Mouse (Mus musculus): ENCODE data around the gene Jmjd1c. TPM values are rescaled to one million over a fixed set of nuclear protein-coding genes. Genes with fewer than 3 reads are reported as not detected.

The Jmjd1c gene
- polyA plus RNA-seq, 1 experiment: 6.2 TPM

- Histone ChIP-seq H3K79me3 (ENCODE audit: low read depth) (peaks cover 2% of the 10 kb centered on the region), H3K4me3 (ENCODE audit: insufficient read depth, poor library complexity, severe bottlenecking) (no peak overlapping the region), H3K27me3 (ENCODE audit: control insufficient read depth, insufficient read depth, insufficient read length) (no peaks in the 10 kb centered on the region), H3K79me2 (ENCODE audit: control insufficient read depth, insufficient read depth) (no peaks in the 10 kb centered on the region), H3ac (ENCODE audit: control insufficient read depth, insufficient read length, low read depth) (no peak overlapping the region), H3K36me3 (ENCODE audit: control insufficient read depth, insufficient read depth) (peaks cover 92% of the 10 kb centered on the region)
- TF ChIP-seq CTCF (IDR thresholded peaks at IDR 0.05; ENCODE audit: control insufficient read depth, insufficient read depth, insufficient read length): no peak
- no peak for TF ChIP-seq CEBPB (IDR thresholded peaks at IDR 0.05; ENCODE audit: low read depth)
- no peak for TF ChIP-seq MAX (IDR thresholded peaks at IDR 0.05)
- no peak for TF ChIP-seq USF1 (IDR thresholded peaks at IDR 0.05; ENCODE audit: low read depth)
- no peak for TF ChIP-seq MYOG (IDR thresholded peaks at IDR 0.05; ENCODE audit: control insufficient read depth, extremely low read depth, insufficient read length)
- no peak for TF ChIP-seq FOSL1 (IDR thresholded peaks at IDR 0.05; ENCODE audit: insufficient read depth, low read length, poor library complexity, severe bottlenecking)
- TF ChIP-seq MYOD1 (IDR thresholded peaks at IDR 0.05; ENCODE audit: control insufficient read depth, insufficient read length, low read depth): no peak
Observed at GRCm38 (mm10) chr10:67252353-67252752, 156.4 kb downstream of the Jmjd1c start.

- no peak overlapping the region for H3ac ChIP-seq (ENCODE audit: control insufficient read depth, insufficient read length, low read depth)
- H3K79me3 ChIP-seq (ENCODE audit: low read depth): peaks cover 1% of the 10 kb centered on the region
- H3K79me2 ChIP-seq (ENCODE audit: control insufficient read depth, insufficient read depth): no peaks in the 10 kb centered on the region
- H3K36me3 ChIP-seq (ENCODE audit: control insufficient read depth, insufficient read depth): peaks cover 90% of the 10 kb centered on the region
- no peaks in the 10 kb centered on the region for H3K27me3 ChIP-seq (ENCODE audit: control insufficient read depth, insufficient read depth, insufficient read length)
- TF ChIP-seq MYOD1 (IDR thresholded peaks at IDR 0.05; ENCODE audit: control insufficient read depth, insufficient read length, low read depth) (no peak), USF1 (IDR thresholded peaks at IDR 0.05; ENCODE audit: low read depth) (no peak), MAX (IDR thresholded peaks at IDR 0.05) (no peak), MYOG (IDR thresholded peaks at IDR 0.05; ENCODE audit: control insufficient read depth, extremely low read depth, insufficient read length) (no peak), CTCF (IDR thresholded peaks at IDR 0.05; ENCODE audit: control insufficient read depth, insufficient read depth, insufficient read length) (no peak), CEBPB (IDR thresholded peaks at IDR 0.05; ENCODE audit: low read depth) (no peak), FOSL1 (IDR thresholded peaks at IDR 0.05; ENCODE audit: insufficient read depth, low read length, poor library complexity, severe bottlenecking) (no peak)
- H3K4me3 ChIP-seq (ENCODE audit: insufficient read depth, poor library complexity, severe bottlenecking): no peak overlapping the region
Observed at GRCm38 (mm10) chr10:67253115-67253514, 157.2 kb downstream of the Jmjd1c start.

DNA sequence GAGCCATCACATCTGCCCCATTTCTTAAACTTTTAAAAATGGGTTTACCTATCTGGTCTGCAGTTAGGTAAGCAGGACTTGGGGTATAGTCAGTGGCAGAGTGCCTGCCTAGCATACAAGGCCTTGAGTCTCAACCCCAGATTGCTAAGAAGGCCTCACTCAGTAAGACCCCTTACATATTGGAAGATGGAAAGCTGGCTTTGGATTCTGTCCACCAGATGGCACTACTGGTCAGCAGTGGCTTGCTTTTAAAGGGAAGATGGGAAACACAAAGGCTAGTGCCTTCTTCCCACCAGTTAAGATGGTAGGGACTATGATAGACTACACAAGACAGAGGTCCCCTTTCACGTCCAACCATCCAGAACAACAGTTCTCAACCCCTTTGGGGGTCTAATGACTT is 168.9 kb downstream of the Jmjd1c start:
- no peak overlapping the region for H3K4me3 ChIP-seq (ENCODE audit: insufficient read depth, poor library complexity, severe bottlenecking)
- H3ac ChIP-seq (ENCODE audit: control insufficient read depth, insufficient read length, low read depth): no peak overlapping the region
- TF ChIP-seq FOSL1 (IDR thresholded peaks at IDR 0.05; ENCODE audit: insufficient read depth, low read length, poor library complexity, severe bottlenecking) (no peak), MYOG (IDR thresholded peaks at IDR 0.05; ENCODE audit: control insufficient read depth, extremely low read depth, insufficient read length) (no peak), MAX (IDR thresholded peaks at IDR 0.05) (no peak), CTCF (IDR thresholded peaks at IDR 0.05; ENCODE audit: control insufficient read depth, insufficient read depth, insufficient read length) (no peak), USF1 (IDR thresholded peaks at IDR 0.05; ENCODE audit: low read depth) (no peak), MYOD1 (IDR thresholded peaks at IDR 0.05; ENCODE audit: control insufficient read depth, insufficient read length, low read depth) (no peak), CEBPB (IDR thresholded peaks at IDR 0.05; ENCODE audit: low read depth) (no peak)
- H3K79me2 ChIP-seq (ENCODE audit: control insufficient read depth, insufficient read depth): no peaks in the 10 kb centered on the region
- no peaks in the 10 kb centered on the region for H3K27me3 ChIP-seq (ENCODE audit: control insufficient read depth, insufficient read depth, insufficient read length)
- peaks cover 36% of the 10 kb centered on the region for H3K36me3 ChIP-seq (ENCODE audit: control insufficient read depth, insufficient read depth)
- no peaks in the 10 kb centered on the region for H3K79me3 ChIP-seq (ENCODE audit: low read depth)

GRCm38 (mm10) chr10:67275916-67276315 is 180.0 kb downstream of the Jmjd1c start:
- no peak for TF ChIP-seq MYOG (IDR thresholded peaks at IDR 0.05; ENCODE audit: control insufficient read depth, extremely low read depth, insufficient read length)
- TF ChIP-seq USF1 (IDR thresholded peaks at IDR 0.05; ENCODE audit: low read depth): no peak
- TF ChIP-seq MYOD1 (IDR thresholded peaks at IDR 0.05; ENCODE audit: control insufficient read depth, insufficient read length, low read depth): no peak
- TF ChIP-seq CTCF (IDR thresholded peaks at IDR 0.05; ENCODE audit: control insufficient read depth, insufficient read depth, insufficient read length): no peak
- H3K36me3 ChIP-seq (ENCODE audit: control insufficient read depth, insufficient read depth): peaks cover 47% of the 10 kb centered on the region
- H3K79me3 ChIP-seq (ENCODE audit: low read depth): peaks cover 49% of the 10 kb centered on the region
- peaks cover 69% of the 10 kb centered on the region for H3K79me2 ChIP-seq (ENCODE audit: control insufficient read depth, insufficient read depth)
- no peak overlapping the region for H3K4me3 ChIP-seq (ENCODE audit: insufficient read depth, poor library complexity, severe bottlenecking)
- no peaks in the 10 kb centered on the region for H3K27me3 ChIP-seq (ENCODE audit: control insufficient read depth, insufficient read depth, insufficient read length)
- no peak overlapping the region for H3ac ChIP-seq (ENCODE audit: control insufficient read depth, insufficient read length, low read depth)

GRCm38 (mm10) chr10:67281852-67282251 is 185.9 kb downstream of the Jmjd1c start:
- peaks cover 71% of the 10 kb centered on the region for H3K79me3 ChIP-seq (ENCODE audit: low read depth)
- H3K36me3 ChIP-seq (ENCODE audit: control insufficient read depth, insufficient read depth): no peaks in the 10 kb centered on the region
- H3ac ChIP-seq (ENCODE audit: control insufficient read depth, insufficient read length, low read depth): no peak overlapping the region
- peaks cover 82% of the 10 kb centered on the region for H3K79me2 ChIP-seq (ENCODE audit: control insufficient read depth, insufficient read depth)
- H3K4me3 ChIP-seq (ENCODE audit: insufficient read depth, poor library complexity, severe bottlenecking): no peak overlapping the region
- no peak for TF ChIP-seq CEBPB (IDR thresholded peaks at IDR 0.05; ENCODE audit: low read depth)
- no peak for TF ChIP-seq MYOG (IDR thresholded peaks at IDR 0.05; ENCODE audit: control insufficient read depth, extremely low read depth, insufficient read length)
- no peak for TF ChIP-seq MYOD1 (IDR thresholded peaks at IDR 0.05; ENCODE audit: control insufficient read depth, insufficient read length, low read depth)
- TF ChIP-seq MAX (IDR thresholded peaks at IDR 0.05): peak; percentile 47
- no peak for TF ChIP-seq FOSL1 (IDR thresholded peaks at IDR 0.05; ENCODE audit: insufficient read depth, low read length, poor library complexity, severe bottlenecking)
- TF ChIP-seq USF1 (IDR thresholded peaks at IDR 0.05; ENCODE audit: low read depth): peak; percentile 96
- TF ChIP-seq CTCF (IDR thresholded peaks at IDR 0.05; ENCODE audit: control insufficient read depth, insufficient read depth, insufficient read length): no peak
- H3K27me3 ChIP-seq (ENCODE audit: control insufficient read depth, insufficient read depth, insufficient read length): no peaks in the 10 kb centered on the region

DNA sequence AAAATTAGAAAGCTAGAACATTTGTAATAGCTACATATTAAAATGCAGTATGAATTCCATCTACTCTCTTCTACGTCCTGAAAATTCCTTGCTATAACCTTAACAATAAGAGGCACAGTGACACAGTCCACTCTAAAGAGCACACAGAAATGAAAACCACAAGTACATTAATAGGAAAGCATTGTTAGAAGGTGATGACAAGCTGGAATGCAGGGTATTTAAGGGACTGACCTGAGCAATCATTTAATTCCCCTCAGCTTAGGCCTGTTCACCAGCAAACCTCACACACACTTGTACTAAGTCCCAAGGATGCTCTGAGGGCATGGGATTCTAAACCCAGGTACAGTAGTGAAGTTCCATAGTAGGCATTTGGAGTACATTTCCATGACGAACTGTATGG is 186.6 kb downstream of the Jmjd1c start:
- Histone ChIP-seq H3ac (ENCODE audit: control insufficient read depth, insufficient read length, low read depth) (no peak overlapping the region), H3K27me3 (ENCODE audit: control insufficient read depth, insufficient read depth, insufficient read length) (no peaks in the 10 kb centered on the region), H3K79me2 (ENCODE audit: control insufficient read depth, insufficient read depth) (peaks cover 75% of the 10 kb centered on the region), H3K36me3 (ENCODE audit: control insufficient read depth, insufficient read depth) (no peaks in the 10 kb centered on the region), H3K79me3 (ENCODE audit: low read depth) (peaks cover 65% of the 10 kb centered on the region), H3K4me3 (ENCODE audit: insufficient read depth, poor library complexity, severe bottlenecking) (no peak overlapping the region)
- no peak for TF ChIP-seq CEBPB (IDR thresholded peaks at IDR 0.05; ENCODE audit: low read depth)
- TF ChIP-seq FOSL1 (IDR thresholded peaks at IDR 0.05; ENCODE audit: insufficient read depth, low read length, poor library complexity, severe bottlenecking): no peak
- TF ChIP-seq MYOD1 (IDR thresholded peaks at IDR 0.05; ENCODE audit: control insufficient read depth, insufficient read length, low read depth): no peak
- no peak for TF ChIP-seq MAX (IDR thresholded peaks at IDR 0.05)
- no peak for TF ChIP-seq USF1 (IDR thresholded peaks at IDR 0.05; ENCODE audit: low read depth)
- TF ChIP-seq CTCF (IDR thresholded peaks at IDR 0.05; ENCODE audit: control insufficient read depth, insufficient read depth, insufficient read length): no peak
- TF ChIP-seq MYOG (IDR thresholded peaks at IDR 0.05; ENCODE audit: control insufficient read depth, extremely low read depth, insufficient read length): no peak
